In the genomic region with DNA sequence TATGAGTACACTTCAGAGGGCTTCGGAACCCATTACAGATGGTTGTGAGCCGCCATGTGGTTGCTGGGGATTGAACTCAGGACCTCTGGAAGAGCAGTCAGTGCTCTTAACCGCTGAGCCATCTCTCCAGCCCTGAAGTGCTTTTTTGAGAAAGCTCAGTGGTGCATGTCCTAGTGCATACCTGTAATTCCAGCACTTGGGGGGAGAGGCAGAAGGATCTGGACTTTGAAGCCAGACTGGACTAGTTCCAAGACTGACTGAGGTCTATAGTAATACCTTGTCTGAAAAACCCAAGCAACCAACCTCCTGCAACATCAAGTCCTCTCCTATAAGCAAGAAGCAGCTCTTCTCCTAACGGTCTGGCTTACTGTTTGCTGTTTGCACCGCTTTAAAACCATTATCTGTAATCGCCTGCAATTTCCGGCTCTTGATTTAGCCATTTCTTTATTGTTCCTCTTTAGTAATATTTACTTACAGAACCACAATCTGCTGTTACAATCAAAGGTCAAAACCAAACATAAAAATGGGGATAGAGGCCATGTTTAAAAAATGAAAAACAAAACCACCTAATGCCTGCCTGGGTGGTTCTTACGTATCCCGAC, we compare ENCODE assay signal across 27 mouse cellular contexts. TPM values are rescaled to one million over a fixed set of nuclear protein-coding genes. Genes with fewer than 3 reads are reported as not detected.
DNase-seq lines count a peak whose midpoint lies in the region; ATAC-seq and TF ChIP-seq lines count a peak whose summit lies in the region.
"Had no signal": no experiment of that assay in that cellular context is flagged by ENCODE, and none has a peak within 500 bp of the region (broad histone marks: within the 10 kb centered on the region; RNA-seq: fewer than 3 reads in every experiment).

No protein-coding gene starts in this region.

- H3K4me3 ChIP-seq in kidney, adult 2 months (ENCODE audit: insufficient read depth, low read depth, low read length), result no peak overlapping the region
- no peak overlapping the region for H3K4me3 ChIP-seq in hindbrain, embryonic 13.5 days
- H3K4me3 ChIP-seq: embryonic facial prominence, embryonic 12.5 days; forebrain, embryonic 12.5 days; gastrocnemius, adult 2 months; liver, embryonic 12.5 days; myocyte; neural tube, embryonic 13.5 days had no signal

- peaks cover 14% of the 10 kb centered on the region; the same call in 1 of the 2 replicates for H3K4me1 ChIP-seq in kidney, adult 2 months (ENCODE audit: control insufficient read depth, insufficient read depth, low read length)
- peaks cover 3% of the 10 kb centered on the region; the same call in 1 of the 2 replicates for H3K4me1 ChIP-seq in hindbrain, embryonic 13.5 days (replicated peaks)
- H3K4me1 ChIP-seq: embryonic facial prominence, embryonic 12.5 days; forebrain, embryonic 12.5 days; liver, embryonic 12.5 days; neural tube, embryonic 13.5 days had no signal

- peak; percentile 85 for DNase-seq in kidney, adult 2 months
- no peak for DNase-seq in kidney, postnatal 4 days
- DNase-seq in kidney, postnatal 10 days, result peak; percentile 48
- no peak for DNase-seq in heart, adult 9 months (ENCODE audit: low spot score in 2 of 2)
- no peak for DNase-seq in heart, adult 18-20 months
- DNase-seq: adrenal gland, adult 2 months; cerebellum, adult 18-20 months; cerebellum, postnatal 14 days; gastrocnemius, adult 2 months; layer of hippocampus, postnatal 36 days; lung, adult 18-20 months; thymus, adult 18-20 months; thymus, postnatal 4 days had no signal

- no peak overlapping the region for H3K4me2 ChIP-seq in hindbrain, embryonic 13.5 days
- H3K4me2 ChIP-seq: embryonic facial prominence, embryonic 12.5 days; forebrain, embryonic 12.5 days; heart, embryonic 11.5 days; liver, embryonic 12.5 days; neural tube, embryonic 13.5 days had no signal

- peak overlapping the region; percentile 81 for H3K27ac ChIP-seq in kidney, adult 2 months (ENCODE audit: insufficient read depth, low read depth, low read length)
- H3K27ac ChIP-seq in hindbrain, embryonic 13.5 days, result no peak overlapping the region
- H3K27ac ChIP-seq: embryonic facial prominence, embryonic 12.5 days; forebrain, embryonic 12.5 days; gastrocnemius, adult 2 months; liver, embryonic 12.5 days; neural tube, embryonic 13.5 days had no signal

- 48% methylated on average over 9 of the region's 9 CpGs for WGBS in kidney, adult 2 months
- WGBS in hindbrain, embryonic 13.5 days, result 92% methylated on average over 9 of the region's 9 CpGs

- peaks cover 1% of the 10 kb centered on the region for H3K36me3 ChIP-seq in kidney, adult 2 months (ENCODE audit: control insufficient read depth, insufficient read depth, low read length)
- peaks cover 42% of the 10 kb centered on the region for H3K36me3 ChIP-seq in hindbrain, embryonic 13.5 days

- no peaks in the 10 kb centered on the region for H3K9me3 ChIP-seq in hindbrain, embryonic 13.5 days
- H3K9me3 ChIP-seq: embryonic facial prominence, embryonic 12.5 days; forebrain, embryonic 12.5 days; liver, embryonic 12.5 days; neural tube, embryonic 13.5 days had no signal

- no peak overlapping the region for H3K9ac ChIP-seq in hindbrain, embryonic 13.5 days
- H3K9ac ChIP-seq: embryonic facial prominence, embryonic 12.5 days; forebrain, embryonic 12.5 days; liver, embryonic 12.5 days; neural tube, embryonic 13.5 days had no signal

- 0 out of 2 replicates have a peak, but pooled peaks have one; percentile 22 for ATAC-seq in common myeloid progenitor, adult 5-6 weeks (replicated peaks; ENCODE audit: low read depth, poor library complexity, severe bottlenecking)
- peak; percentile 42; the same call in 1 of the 2 replicates for ATAC-seq in megakaryocyte progenitor cell, adult 5-6 weeks (replicated peaks; ENCODE audit: poor library complexity)
- ATAC-seq in hindbrain, embryonic 13.5 days (ENCODE audit: low FRiP score), result no peak
- ATAC-seq: CD4-positive, CD25-positive, alpha-beta regulatory T cell, adult 4 months; hindbrain, embryonic 16.5 days; intestine, embryonic 16.5 days; liver, embryonic 12.5 days; midbrain, embryonic 16.5 days had no signal

- no peak for TF ChIP-seq CTCF in kidney, adult 2 months (conservative IDR thresholded peaks at IDR 0.05; ENCODE audit: insufficient read depth, insufficient read length, low read depth, low read length)

- TF ChIP-seq POLR2A in kidney, adult 2 months (IDR thresholded peaks at IDR 0.05; ENCODE audit: low read depth, low read length), result no peak

- no peaks in the 10 kb centered on the region for H3K27me3 ChIP-seq in kidney, adult 2 months (replicated peaks; ENCODE audit: control insufficient read depth, insufficient read depth, low read length)
- no peaks in the 10 kb centered on the region for H3K27me3 ChIP-seq in hindbrain, embryonic 13.5 days
- H3K27me3 ChIP-seq: embryonic facial prominence, embryonic 12.5 days; forebrain, embryonic 12.5 days; neural tube, embryonic 13.5 days had no signal

RNA-seq across cellular contexts. Expression of a gene that starts 8.3 kb away (rescaled TPM):
- 223 and 228 TPM in 2 replicates for polyA plus RNA-seq in kidney, adult 2 months (2012; rRNA removed)
- total RNA-seq in common myeloid progenitor, adult 5-6 weeks (2017), result 8.3 and 23.9 TPM in 2 replicates
- total RNA-seq in megakaryocyte progenitor cell, adult 5-6 weeks (2015), result 45.7 and 50.9 TPM in 2 replicates
- total RNA-seq in megakaryocyte progenitor cell, adult 5-6 weeks (2017), result 11.5 and 30.2 TPM in 2 replicates
- polyA plus RNA-seq in hindbrain, embryonic 13.5 days (2015; fragmentation: Nextera tagmentation; extraction: Ambion mirVana), result 77.4 and 79.2 TPM in 2 replicates
- total RNA-seq in heart, adult 18-20 months (2021), result 10 to 100 TPM; 39.8 to 42.6 TPM

RNA-seq across cellular contexts. Expression of a gene that starts 8.3 kb away (rescaled TPM):
- 12.9 and 16.1 TPM in 2 replicates for polyA plus RNA-seq in kidney, adult 2 months (2012; rRNA removed)
- 21.4 and 22.7 TPM in 2 replicates for total RNA-seq in common myeloid progenitor, adult 5-6 weeks (2017)
- total RNA-seq in megakaryocyte progenitor cell, adult 5-6 weeks (2015), result 25.6 and 26.5 TPM in 2 replicates
- total RNA-seq in megakaryocyte progenitor cell, adult 5-6 weeks (2017), result 27.8 and 32.2 TPM in 2 replicates
- polyA plus RNA-seq in hindbrain, embryonic 13.5 days (2015; fragmentation: Nextera tagmentation; extraction: Ambion mirVana), result 28.7 and 33.5 TPM in 2 replicates
- 10 to 100 TPM in 1 of 2 experiments, 1 to 10 TPM in 1; 7.7 to 11.9 TPM for total RNA-seq in heart, adult 18-20 months (2021)

RNA-seq across cellular contexts. Expression of a gene that starts 15.1 kb away (rescaled TPM):
- 70.0 and 86.9 TPM in 2 replicates for polyA plus RNA-seq in kidney, adult 2 months (2012; rRNA removed)
- 11.6 and 15.0 TPM in 2 replicates for total RNA-seq in common myeloid progenitor, adult 5-6 weeks (2017)
- 8.7 and 14.0 TPM in 2 replicates for total RNA-seq in megakaryocyte progenitor cell, adult 5-6 weeks (2015)
- total RNA-seq in megakaryocyte progenitor cell, adult 5-6 weeks (2017), result 12.6 and 14.0 TPM in 2 replicates
- 56.4 and 57.0 TPM in 2 replicates for polyA plus RNA-seq in hindbrain, embryonic 13.5 days (2015; fragmentation: Nextera tagmentation; extraction: Ambion mirVana)
- total RNA-seq in heart, adult 18-20 months (2021), result 10 to 100 TPM; 14.8 to 15.8 TPM

RNA-seq across cellular contexts. Expression of a gene that starts 21.1 kb away (rescaled TPM):
- 485 and 513 TPM in 2 replicates for polyA plus RNA-seq in kidney, adult 2 months (2012; rRNA removed)
- total RNA-seq in common myeloid progenitor, adult 5-6 weeks (2017), result 0.14 and 1.1 TPM in 2 replicates
- 0.20 and 0.77 TPM in 2 replicates for total RNA-seq in megakaryocyte progenitor cell, adult 5-6 weeks (2015)
- total RNA-seq in megakaryocyte progenitor cell, adult 5-6 weeks (2017), result 0.51 TPM in 1 of 2 replicates, not detected in the other
- 0.25 TPM in 2 replicates for polyA plus RNA-seq in hindbrain, embryonic 13.5 days (2015; fragmentation: Nextera tagmentation; extraction: Ambion mirVana)
- 1 to 10 TPM; 2.0 TPM for total RNA-seq in heart, adult 18-20 months (2021)
- total RNA-seq: gastrocnemius, adult 2 months; hematopoietic stem cell, adult 5-6 weeks had no signal
- polyA plus RNA-seq: CD4-positive, CD25-positive, alpha-beta regulatory T cell, adult 4 months had no signal

RNA-seq across cellular contexts. Expression of a gene that starts 23.5 kb away (rescaled TPM):
- polyA plus RNA-seq in kidney, adult 2 months (2012; rRNA removed), result 29.6 and 30.1 TPM in 2 replicates
- total RNA-seq in common myeloid progenitor, adult 5-6 weeks (2017), result 1.9 and 2.8 TPM in 2 replicates
- 0.35 and 0.61 TPM in 2 replicates for total RNA-seq in megakaryocyte progenitor cell, adult 5-6 weeks (2015)
- 0.20 and 1.1 TPM in 2 replicates for total RNA-seq in megakaryocyte progenitor cell, adult 5-6 weeks (2017)
- polyA plus RNA-seq in hindbrain, embryonic 13.5 days (2015; fragmentation: Nextera tagmentation; extraction: Ambion mirVana), result 0.19 and 0.47 TPM in 2 replicates
- total RNA-seq in heart, adult 18-20 months (2021), result under 1 TPM; 0.25 to 0.44 TPM
- polyA plus RNA-seq: CD4-positive, CD25-positive, alpha-beta regulatory T cell, adult 4 months had no signal

Comparison
In these comparisons a context has a peak if more than half of its experiments do, and no peak if none do; other contexts are left out.
1. DNase-seq: peak in kidney, adult 2 months (single experiment) and kidney, postnatal 10 days (single experiment); none in kidney, postnatal 4 days (0 of 2), heart, adult 9 months (0 of 2) and heart, adult 18-20 months (0 of 2).